Mouse (Mus musculus): ENCODE results near the gene Slc2a5.
A peak's percentile ranks its signal among the peaks of the same experiment; 100 is the strongest.

Slc2a5 gene

DNA sequence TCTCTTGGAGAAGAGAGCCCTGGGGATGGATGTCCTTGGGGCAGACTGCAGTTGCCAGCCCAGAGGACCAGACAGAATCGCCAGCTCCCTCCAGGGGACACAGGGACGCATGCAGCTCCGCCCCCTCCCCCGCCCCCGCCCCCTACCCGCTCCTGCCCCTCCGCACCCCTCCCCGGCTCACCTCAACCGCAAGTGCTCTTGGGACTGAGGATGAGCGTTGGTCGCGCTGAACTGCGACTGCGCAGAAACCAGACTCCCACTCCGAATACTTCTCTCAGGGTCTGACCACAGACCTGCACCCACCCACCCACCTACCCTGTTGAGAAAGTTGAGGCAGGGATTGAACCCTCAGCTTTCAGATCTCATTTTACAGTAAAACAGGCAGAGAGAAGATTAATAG, at the start of gene Slc2a5:
Slc2a5 (plus strand) TSS at position 229 of the 400 bp plus-strand sequence.
- DNase-seq: no peak

DNA sequence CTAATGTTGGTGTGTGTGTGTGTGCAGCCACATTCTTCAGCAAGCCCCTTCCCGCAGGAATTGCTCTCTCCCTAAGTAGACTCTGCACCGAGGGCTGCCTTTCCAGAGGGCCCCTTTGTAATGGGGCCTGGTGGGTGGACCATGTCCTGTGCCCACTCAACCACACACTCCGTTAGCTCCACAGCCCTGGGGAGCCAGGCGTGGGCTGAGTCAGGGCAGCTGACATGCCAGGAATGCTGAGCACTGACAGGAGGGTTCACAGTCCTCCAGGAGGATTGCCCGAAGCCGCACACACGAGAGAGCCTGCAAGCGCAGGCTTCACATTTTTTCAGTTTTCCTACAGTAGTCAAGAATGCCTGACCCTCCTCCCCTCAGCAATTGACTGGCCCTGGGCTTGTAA, 48.9 kb upstream of the Slc2a5 start:
- peak; percentile 41 for DNase-seq

DNA sequence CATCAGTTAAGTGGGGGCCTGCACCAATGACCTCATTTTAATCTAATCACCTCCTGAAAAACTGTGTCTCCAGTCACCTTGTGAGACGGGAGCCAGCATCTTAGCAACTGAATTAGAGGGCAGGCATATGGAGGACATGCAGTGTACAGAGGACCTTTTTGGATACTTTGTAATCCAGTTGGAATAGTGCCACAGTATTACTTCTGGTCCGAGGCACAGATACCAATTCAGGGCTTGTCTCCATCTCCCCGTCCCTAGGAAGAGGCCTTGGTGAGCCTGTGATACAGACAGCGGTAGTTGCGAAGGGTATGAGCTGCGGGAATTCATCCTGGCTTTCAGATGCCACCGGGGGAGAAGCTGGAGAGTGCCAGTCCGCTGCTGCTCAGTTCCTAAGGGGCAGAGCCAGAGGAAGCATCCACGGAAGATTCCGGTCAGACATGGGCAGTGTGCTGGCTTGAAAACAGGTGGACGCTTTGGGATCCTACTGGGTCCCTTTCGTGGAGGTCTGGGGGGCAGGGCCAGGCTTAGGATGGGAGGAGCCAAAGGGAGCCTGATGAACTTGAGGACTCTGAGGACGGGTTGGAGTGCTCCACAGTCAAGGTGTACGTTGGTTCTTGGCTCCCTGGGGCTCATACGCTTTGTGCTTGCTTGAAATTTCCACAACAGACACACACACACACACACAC, 46.5 kb upstream of the Slc2a5 start:
- no peak for DNase-seq

DNA sequence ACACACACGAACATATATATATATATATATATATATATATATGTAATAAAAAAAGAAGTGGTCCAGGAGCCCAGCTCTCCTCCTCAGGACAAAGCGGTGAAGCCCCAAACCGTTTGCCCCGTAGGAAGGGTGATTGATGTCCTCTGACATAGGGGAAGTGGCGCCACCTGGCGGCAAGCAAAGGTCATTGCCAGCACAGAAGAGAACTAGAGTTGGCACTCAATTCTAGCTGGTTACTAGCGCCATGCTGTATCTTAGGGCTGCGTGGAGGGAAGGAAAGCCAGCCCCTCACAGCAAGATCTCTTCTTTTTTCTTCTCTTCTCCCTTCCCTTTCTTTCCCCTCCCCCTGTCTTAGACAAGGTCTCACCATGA, 46.0 kb upstream of the Slc2a5 start:
- peak; percentile 52 for DNase-seq

DNA sequence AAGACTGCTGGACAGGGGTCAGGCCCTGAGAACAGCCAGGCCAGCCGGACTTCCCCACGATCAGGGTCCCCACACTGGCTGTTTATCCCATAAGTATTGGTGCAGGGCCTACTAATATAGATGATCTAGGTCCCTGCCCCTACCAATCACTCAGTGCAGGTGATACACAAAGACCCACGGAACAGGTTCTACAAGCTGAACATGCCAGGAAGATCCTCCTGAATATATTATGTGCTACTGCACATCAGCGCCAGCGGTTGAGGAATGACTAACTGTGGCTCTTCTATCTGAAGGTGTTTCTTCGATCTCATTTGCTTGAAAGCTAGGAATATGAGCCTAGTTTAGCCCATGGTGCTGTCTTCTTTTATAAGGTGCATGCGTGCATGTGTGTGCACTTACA, 43.7 kb upstream of the Slc2a5 start:
- no peak for DNase-seq

DNA sequence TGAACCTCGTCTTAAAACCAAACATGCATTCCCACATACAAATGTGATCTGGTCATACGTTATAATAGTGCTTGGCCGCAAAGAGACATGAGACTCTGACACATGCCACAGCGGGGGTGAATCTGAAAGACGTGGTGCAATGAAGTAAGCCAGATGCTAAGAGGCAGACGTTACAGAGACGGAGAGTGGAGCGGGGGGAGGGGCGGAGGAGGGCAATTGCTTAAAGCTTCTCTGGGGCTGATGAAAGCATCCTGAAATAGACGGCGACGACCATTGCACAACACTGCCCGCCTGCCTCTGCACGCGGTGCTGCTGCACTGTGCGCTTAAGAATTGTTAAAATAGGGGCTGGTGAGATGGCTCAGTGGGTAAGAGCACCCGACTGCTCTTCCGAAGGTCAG, 42.9 kb upstream of the Slc2a5 start:
- no peak for DNase-seq

DNA sequence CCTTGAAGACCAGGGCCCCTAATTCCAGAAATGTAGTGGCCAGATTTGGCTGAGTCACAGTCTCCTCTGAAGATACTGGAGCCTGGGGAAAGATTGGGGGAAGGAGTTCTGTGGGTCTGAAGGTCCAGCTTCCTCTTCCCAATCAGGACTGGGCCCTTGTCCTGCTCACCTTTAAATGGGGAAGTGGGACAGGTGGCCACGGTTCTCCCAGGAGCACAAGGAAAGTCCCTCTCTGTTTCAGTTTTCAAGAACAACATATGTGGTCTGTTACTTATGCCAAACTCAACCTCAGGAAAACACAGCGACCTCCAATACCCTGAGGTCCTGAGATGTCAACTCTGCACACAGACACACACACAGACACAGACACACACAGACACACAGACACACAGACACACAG, 40.4 kb upstream of the Slc2a5 start:
- DNase-seq: no peak

DNA sequence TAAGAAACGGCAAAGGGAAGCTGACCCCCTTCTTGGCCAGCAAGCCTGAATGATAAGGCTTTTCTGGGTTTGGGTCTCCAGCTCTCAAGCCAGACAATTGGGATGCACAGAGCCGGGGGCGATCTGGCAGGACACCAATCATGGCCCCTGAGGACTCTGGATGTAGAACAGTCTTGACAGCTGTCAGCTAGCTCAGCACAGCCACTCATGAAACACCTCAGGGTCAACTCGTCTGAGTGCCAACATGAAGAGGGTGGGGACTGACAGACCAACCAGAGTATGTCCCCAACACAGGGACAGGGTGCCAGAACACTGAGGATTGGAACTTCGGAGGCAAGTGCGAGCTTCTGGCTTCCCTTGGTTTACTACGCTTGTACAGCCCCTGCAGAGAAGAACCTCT, 39.8 kb upstream of the Slc2a5 start:
- DNase-seq: no peak

DNA sequence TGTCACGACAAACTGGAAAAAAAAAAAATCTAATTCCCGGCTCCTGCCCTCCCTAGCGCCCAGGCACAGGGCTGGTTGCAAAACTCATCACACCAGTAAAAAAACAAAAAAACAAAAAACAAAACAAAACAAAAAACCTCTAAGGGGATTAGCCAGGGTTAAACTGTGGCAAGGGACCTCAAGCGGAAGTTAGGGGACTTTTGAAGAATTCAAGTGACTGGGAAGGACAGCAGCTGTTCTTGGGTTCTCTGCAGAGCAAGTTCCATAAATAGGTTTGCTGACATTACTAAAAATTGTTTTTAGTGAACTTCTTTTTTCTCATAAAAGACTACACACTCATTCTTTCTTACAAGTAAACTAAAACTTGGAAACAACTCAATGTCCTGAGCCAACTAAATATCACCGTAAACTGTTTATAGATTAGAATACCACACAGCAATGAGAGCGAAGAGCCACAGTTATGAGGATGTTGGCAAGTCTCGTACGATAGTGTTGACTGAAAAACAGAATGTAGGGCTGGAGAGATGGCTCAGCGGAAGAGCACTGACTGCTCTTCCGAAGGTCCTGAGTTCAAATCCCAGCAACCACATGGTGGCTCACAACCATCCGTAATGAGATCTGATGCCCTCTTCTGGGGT, 38.6 kb upstream of the Slc2a5 start:
- no peak for DNase-seq

DNA sequence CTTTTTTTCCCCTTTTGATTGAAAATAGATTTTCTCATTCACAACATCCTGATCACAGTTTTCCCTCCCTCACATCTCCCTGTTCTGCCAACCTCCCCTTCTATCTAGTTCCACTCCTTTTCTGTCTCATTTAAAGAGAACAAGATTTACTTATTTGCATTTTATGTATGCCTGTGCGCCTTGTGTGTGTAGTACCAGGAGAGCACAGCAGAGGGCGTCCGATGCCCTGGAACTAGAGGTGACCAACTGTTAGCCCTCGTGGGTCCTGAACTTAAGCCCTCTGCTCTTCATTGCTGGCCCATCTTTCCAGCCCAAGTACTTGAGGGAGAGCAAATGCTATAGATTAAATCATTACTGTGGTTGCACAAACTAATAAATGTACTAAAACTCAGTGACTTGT, 33.7 kb upstream of the Slc2a5 start:
- DNase-seq: no peak

DNA sequence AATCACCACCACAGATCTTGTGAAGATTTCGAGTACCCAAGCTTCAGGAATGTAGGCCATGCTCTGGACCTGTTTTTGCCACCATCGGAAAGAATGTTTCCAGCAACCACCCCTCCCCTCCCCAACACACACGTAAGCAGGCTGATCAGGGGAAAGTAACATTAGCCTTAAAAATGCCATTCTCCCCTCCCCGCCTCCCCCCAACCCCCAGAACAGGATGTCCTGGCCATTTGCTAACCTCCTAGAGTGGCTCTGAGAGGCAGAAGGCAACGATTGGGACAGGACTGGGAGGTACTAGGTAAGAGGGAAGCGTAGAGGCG, 32.3 kb upstream of the Slc2a5 start:
- no peak for DNase-seq

DNA sequence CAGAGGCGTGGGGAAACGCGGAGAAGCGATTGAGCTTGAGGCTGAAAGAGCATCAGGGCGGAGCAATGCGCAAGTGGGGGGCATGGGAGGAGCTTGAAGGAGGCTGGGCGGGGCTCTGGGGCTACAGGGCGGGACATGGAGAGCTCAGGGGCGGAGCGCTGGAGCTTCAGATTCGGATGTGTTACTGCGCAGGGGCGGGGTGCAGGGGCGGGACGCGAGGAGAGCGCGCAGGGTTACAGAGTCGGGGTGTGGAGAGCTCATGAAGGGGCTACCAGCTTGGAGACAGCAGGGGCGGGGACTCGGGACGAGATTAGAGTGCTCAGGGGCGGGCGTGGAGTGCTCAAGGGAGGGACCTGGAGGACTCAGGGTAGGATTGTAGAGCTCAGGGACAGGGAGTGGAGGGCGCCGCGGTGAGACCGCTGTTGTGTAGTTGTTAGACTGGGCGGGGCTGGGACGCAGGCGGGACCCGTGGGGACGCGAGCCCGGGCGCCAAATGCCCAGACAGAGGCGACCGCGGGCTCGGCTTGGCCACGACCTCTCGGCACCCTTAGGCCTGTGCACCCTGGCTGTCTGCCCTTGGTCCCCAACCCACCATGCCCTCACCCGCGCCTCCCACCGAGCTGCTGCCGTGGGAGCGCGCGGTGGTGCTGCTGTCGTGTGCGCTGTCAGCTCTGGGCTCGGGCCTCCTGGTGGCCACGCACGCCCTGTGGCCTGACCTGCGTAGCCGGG, 31.8 kb upstream of the Slc2a5 start, which contains the start of gene Gpr157:
Gpr157 (plus strand) TSS at position 205 of the 729 bp plus-strand sequence.
- peak; percentile 95 for DNase-seq

DNA sequence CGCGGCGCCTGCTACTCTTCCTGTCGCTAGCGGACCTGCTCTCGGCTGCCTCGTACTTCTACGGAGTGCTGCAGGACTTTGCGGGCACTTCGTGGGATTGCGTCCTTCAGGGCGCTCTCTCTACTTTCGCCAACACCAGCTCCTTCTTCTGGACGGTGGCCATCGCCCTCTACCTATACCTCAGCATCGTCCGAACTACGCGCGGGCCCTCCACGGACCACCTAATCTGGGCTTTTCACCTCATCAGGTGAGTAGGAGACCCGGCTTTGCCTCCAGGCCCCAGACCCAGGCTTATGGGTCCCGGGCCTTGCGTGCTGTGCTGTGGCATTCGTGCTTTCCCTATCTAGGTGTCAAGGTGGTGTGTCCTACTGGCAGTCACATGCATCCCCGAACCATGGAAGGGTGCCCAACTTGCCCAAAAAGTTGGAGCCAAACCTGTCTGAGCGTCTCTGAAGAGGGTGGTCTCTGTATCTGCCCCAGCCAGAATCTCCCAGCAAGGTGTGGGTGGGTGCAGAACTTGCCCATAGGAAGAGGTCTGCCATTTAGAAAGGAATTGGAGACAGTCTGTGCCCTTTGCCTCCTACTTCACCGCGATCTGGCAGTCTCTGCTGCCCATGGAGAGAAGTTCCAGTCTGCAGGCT, 31.1 kb upstream of the Slc2a5 start:
- DNase-seq: no peak

DNA sequence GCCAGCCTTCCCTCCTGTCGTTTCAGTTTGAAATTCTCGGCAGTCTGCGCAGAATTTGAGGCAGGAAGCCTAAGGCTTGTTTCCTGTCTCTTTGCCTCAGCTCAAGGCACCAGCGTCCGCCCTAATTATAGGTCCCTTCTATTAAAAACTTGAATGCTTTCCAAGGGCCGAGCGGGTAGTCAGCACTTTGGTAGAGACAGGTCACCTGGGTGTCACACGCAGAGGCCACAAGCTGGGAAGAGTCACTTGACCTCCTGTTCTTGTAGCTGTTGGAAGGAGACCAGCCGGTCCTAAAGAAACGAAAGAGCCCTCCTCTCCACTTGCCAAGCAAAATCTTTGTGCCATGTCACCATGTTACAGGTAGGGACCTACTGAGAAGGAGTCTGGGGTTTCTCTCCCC, 30.0 kb upstream of the Slc2a5 start:
- DNase-seq: no peak

DNA sequence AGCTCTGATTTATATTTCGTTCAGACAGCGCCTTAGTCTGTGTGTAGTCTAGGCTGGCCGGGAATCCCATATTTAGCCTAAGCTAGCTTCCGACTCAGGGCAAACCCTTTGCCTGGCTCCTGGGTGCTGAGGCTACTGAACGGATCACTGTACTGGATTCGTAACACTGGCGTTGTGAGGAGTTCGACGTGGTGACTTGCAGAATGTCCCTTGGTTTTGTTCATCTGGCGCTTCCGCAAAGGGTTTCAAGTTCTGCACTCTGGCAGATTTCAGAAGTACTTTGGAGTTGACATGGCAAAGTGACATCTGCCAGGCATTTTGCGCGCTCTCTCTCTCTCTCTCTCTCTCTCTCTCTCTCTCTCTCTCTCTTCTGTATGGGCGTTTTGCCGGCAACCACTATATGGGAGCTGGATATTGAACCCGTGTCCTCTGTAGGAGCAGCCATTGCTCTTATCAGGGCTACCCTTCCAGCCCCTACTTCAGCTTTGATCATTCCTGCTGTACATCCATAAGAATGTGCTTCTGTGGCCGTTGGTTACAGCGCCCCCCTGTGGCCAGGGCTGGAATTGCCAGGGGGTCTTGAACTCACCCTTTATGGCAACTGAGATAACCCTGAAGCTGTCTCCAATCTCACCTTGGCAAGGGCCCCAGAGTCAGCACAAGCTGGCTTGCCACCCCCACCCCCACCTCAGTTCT, 27.0 kb upstream of the Slc2a5 start:
- DNase-seq: peak; percentile 41

DNA sequence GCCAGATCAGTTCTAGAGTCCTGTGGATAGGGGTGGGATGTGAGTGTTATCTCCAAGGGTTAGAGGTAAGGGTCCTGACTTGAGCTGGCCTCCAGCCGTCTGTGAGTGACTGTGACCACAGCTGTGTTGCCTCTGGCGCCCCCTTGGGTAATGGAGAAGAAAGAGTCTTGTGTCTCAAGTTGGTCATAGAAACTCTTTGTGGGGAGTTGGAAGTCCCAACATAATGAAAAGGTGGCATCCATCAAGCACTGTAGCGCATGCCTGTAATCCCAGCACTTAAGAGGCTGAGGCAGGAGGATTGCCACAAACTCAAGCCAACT, 26.5 kb upstream of the Slc2a5 start:
- DNase-seq: no peak

DNA sequence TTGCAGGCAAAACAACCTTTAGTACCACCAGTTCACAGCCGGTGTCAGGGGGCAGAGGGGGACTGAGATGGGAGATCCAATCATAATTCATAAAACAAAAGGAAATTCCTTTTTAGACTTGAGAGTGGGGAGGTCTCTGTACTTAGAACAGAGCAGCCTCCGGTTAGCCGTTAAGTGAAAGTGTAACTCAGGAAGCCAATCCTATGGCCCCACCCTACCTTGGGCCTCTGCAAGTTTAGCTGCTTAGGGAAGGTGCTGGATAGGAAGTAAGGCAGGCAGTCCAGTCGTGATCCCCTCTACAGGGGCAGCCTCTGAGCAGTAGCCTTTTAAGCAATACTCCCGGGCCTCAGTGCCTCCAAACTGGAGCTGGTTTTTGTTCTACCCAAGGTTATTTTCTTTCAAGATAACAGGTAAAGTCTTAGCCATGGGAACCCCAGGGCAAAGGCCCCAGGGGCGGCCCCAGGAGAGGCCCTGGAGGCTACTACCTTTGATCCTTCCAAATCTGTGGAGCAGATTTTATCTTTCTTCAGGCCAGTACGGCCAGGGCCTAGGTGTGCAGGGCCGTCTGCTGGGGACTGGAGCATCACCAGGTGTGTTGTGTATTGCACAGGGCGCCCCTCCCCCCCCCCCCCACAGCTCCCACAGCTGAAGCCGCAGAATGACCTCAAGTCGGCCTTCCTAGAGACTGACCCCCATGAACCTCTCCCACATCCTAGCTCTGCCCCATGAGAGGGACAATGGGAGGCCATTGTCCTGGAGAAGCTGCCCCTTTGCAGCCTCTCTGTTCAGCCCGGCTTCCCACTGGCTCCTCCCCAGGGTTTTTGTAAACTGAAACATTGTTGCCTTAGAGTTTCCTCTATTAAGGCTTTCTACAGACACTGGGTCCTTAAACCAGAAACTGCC, 25.3 kb upstream of the Slc2a5 start:
- no peak for DNase-seq

DNA sequence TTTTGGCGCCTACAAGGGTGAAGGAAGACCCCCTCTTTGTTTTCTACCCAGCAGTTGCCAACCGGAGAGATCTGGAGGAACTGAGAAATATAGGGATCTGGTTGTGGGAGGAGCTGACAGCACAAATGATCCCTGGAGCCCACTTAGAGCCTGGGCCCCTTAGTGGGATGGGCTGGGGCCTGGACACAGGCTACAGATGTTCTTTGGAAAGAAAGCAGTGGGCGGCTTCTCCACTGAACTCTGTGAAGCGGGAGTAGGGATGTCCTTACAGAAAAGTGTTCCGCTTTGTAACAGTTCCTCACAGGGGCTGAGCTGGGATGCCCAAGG, 24.7 kb upstream of the Slc2a5 start:
- no peak for DNase-seq

DNA sequence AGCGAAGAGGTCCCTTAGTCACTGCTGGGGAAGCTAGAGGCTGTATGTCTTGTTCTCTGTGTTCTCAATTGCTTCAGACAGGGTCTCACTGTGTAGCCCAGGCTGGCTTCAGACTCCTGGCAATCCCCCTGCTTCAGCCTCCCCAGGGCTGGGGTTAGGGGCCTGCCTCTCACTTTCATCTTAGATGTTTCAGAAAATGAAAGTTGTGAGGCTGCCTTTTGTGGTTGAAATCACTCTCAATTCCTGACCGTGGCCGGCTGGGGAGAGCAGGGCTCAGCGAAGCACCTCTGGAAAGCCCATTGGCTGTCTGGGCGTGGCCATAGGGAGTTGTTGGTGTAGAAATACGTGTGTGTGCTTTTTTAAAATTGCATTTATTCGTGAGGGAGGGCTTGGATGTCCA, 22.8 kb upstream of the Slc2a5 start:
- DNase-seq: no peak

DNA sequence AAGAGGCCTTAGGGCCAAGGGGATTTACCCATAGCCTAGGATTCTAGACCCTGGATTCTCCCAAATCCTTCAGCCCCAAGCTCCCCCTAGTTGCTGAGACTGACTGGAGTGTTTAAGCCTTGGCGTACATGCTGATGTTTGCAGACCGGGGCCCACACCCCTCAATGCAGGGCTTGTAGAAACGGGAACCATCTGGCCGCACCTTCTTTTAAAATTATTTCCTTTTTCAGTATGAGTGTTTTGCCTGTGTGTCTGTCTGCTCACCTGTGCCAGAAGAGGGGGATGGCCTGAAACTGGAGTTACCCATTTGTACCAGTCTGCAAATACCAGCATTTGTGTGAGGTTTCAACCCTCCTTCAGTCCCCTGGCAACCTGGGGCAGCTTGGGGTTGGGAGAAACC, 21.2 kb upstream of the Slc2a5 start:
- no peak for DNase-seq

DNA sequence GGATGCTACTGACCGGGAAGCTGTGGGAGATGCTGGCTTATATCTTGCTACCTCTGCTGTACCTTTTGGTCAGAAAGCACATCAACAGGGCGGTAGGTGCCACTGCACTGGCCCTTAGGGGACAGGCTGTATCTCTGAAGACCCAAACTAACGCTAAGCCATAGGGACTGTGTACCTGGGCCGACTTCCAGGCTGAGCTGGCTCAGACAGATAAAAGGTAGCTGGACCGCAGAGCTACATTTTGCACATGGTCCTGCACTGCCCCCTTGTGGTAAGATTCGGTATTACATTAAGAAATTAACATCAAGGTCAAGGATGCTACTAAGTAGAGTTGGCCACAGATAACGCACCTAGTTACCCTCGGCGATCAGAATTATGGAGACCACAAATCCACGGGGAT, 20.2 kb upstream of the Slc2a5 start:
- peak; percentile 54 for DNase-seq

DNA sequence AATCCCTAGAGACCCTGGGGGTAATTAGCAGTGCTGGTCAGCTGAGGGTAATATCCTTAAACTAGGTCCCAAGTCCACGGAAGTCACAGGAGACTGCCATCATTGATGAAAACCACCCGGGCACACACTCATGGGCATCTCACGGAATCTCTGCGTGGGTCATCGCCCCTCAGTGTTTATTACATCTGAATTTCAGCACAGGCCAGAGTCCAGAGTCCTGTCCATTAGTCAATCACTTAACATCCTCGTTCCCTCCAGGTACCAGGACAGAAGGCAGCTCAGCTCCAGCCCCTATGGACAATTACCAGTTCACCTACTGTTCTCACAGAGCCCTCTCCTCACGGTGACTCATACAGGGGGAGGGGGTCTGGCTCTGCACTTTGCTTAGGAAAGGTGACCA, 16.3 kb upstream of the Slc2a5 start:
- DNase-seq: no peak

DNA sequence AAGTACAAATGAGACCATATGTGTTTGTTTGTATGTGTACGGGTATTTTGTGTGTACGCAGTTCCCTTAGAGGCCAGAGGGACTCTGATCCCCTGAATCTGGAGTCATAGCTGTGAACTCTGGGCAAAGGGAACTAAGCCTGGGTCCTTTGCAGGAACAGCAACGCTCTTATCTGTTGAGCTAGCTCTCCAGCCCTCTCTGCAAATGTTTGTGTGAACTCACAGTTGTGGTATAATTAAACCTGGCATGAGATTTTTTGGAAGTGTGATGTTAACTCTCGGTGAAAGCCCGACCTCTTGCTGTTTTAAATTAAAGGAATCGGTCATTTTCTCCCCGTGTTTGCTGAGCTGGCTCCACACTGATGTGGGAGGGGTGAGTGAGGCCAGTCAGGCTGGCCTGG, 13.4 kb upstream of the Slc2a5 start:
- no peak for DNase-seq
